Comparison of ENCODE assay signal across 8 mouse cellular contexts in genomic region chr13:21734906-21735767, GRCm38 (mm10). TPM values are rescaled to one million over a fixed set of nuclear protein-coding genes. Genes with fewer than 3 reads are reported as not detected.
A peak's percentile ranks its signal among the peaks of the same experiment; 100 is the strongest.
DNase-seq lines count a peak whose midpoint lies in the region; ATAC-seq and TF ChIP-seq lines count a peak whose summit lies in the region.
"Not testable (repeated sequence)": the region's sequence is repeated elsewhere in the genome, so short reads cannot be mapped to it uniquely, and the experiment has no call there.

Gene Hist1h4j (plus strand): TSS chr13:21735064.

- H3K4me3 ChIP-seq in hindbrain, embryonic 16.5 days (ENCODE audit: low read length) = peak within 1 kb of the TSS; percentile 51
- peak within 1 kb of the TSS; percentile 48 for H3K4me3 ChIP-seq in left cerebral cortex, adult 2 months
- peak within 1 kb of the TSS; percentile 25 for H3K4me3 ChIP-seq in macrophage (ENCODE audit: inconsistent target)

- not testable (repeated sequence) for H3K4me1 ChIP-seq in hindbrain, embryonic 16.5 days (ENCODE audit: control insufficient read depth, insufficient read depth, low read depth, low read length)

- H3K79me2 ChIP-seq in macrophage (ENCODE audit: inconsistent target) = not testable (repeated sequence)

- not testable (repeated sequence) for H3K36me3 ChIP-seq in hindbrain, embryonic 16.5 days (ENCODE audit: control insufficient read depth, insufficient read depth, low read length); macrophage (ENCODE audit: inconsistent target)

- intact Hi-C loops in left cerebral cortex, adult 2 months (cut with DNase I) = loop anchor here (1.0 kb wide), 2 partner anchors 15 to 17 kb away; partner anchors contain the start of gene Hist1h4k

- not testable (repeated sequence) for H3K9me3 ChIP-seq in hindbrain, embryonic 16.5 days (ENCODE audit: control insufficient read depth, low read length)

- DNase-seq in R1 (ENCODE audit: low read depth, low spot score) = peak; percentile 93
- DNase-seq in cerebellum, postnatal 25 days = peak; percentile 80 to 84
- peak; percentile 58 to 69 for DNase-seq in frontal cortex, postnatal 25 days (ENCODE audit: low spot score in 2 of 2)
- peak; percentile 71 for DNase-seq in left cerebral cortex, adult 2 months (ENCODE audit: extremely low spot score in 1 of 2, low spot score in 2 of 2)
- peak; percentile 74 for DNase-seq in right cerebral cortex, adult 18-20 months
- DNase-seq in urinary bladder, adult 2 months (ENCODE audit: low spot score) = peak; percentile 46

- WGBS in hindbrain, embryonic 16.5 days = under 1% methylated on average over 34 of the region's 56 CpGs
- WGBS in macrophage (ENCODE audit: missing documents) = 1% methylated on average over 31 of the region's 56 CpGs

- H3K9ac ChIP-seq in hindbrain, embryonic 16.5 days (ENCODE audit: low read depth, low read length) = peak within 1 kb of the TSS; percentile 64

- peak within 1 kb of the TSS; percentile 93 for H3K27ac ChIP-seq in hindbrain, embryonic 16.5 days (ENCODE audit: low read depth, low read length)
- H3K27ac ChIP-seq in left cerebral cortex, adult 2 months = peak within 1 kb of the TSS; percentile 63
- peak within 1 kb of the TSS; percentile 75 for H3K27ac ChIP-seq in macrophage

- ATAC-seq in hindbrain, embryonic 16.5 days = peak; percentile 92

- H3K4me2 ChIP-seq in hindbrain, embryonic 16.5 days (ENCODE audit: low read length) = peak within 1 kb of the TSS; percentile 85

- H3K27me3 ChIP-seq in hindbrain, embryonic 16.5 days (replicated peaks; ENCODE audit: control insufficient read depth, insufficient read depth, low read length) = not testable (repeated sequence)

- TF ChIP-seq CTCF in left cerebral cortex, adult 2 months (IDR thresholded peaks at IDR 0.05) = not testable (repeated sequence)

RNA-seq across cellular contexts. Expression of gene Hist1h4j, which starts in this region (rescaled TPM):
- 0.35 and 0.55 TPM in 2 replicates for polyA plus RNA-seq in hindbrain, embryonic 16.5 days (2015; fragmentation: Nextera tagmentation; extraction: Ambion mirVana)
- 10 to 100 TPM; 13.9 to 19.4 TPM for total RNA-seq in left cerebral cortex, adult 2 months (2021)
- total RNA-seq in macrophage (2018; cell fraction: chromatin; rRNA removed) = 10 to 100 TPM in 2 of 26 experiments, 1 to 10 TPM in 18, not detected in 6; 1.4 to 14.6 (median 3.1) TPM
- 10 to 100 TPM in 10 of 26 experiments, 1 to 10 TPM in 16; 3.0 to 24.7 (median 8.4) TPM for total RNA-seq in macrophage (2018; cell fraction: cytosol; rRNA removed)
- total RNA-seq in macrophage (2018; cell fraction: nucleus; rRNA removed) = 10 to 100 TPM in 6 of 26 experiments, 1 to 10 TPM in 18, not detected in 2; 1.3 to 36.2 (median 4.5) TPM
- polyA plus RNA-seq in macrophage (2018) = not detected in 3 replicates
- polyA plus RNA-seq in urinary bladder, adult 2 months (2012; rRNA removed) = 1.2 and 1.7 TPM in 2 replicates

Comparison
In these comparisons a context has a peak if more than half of its experiments do, and no peak if none do; other contexts are left out.
1. Peak in every context shown above with its lines: DNase-seq, ATAC-seq, H3K4me3 ChIP-seq and H3K27ac ChIP-seq.
2. Peak in ATAC-seq, H3K4me3 ChIP-seq, H3K27ac ChIP-seq, H3K9ac ChIP-seq and H3K4me2 ChIP-seq in hindbrain, embryonic 16.5 days; RNA of the gene not detected or under 1 TPM.